33 mouse cellular contexts compared by ENCODE assay signal in the genomic region with DNA sequence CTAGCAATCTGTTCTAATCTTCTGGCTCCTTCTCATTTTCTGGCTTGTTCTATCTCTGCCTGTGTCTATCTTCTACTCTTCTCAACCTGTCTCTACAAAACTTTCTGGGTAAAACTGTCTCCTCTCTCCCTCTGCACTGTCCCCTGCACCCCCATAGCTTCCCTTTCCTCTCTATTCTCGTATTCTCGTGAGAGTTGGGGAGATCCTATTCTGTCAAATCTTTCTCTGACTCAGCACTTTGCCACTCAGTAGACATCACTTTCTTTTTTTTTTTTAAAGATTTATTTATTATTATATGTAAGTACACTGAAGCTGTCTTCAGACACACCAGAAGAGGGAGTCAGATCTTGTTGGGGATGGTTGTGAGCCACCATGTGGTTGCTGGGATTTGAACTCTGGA. TPM values are rescaled to one million over a fixed set of nuclear protein-coding genes. Genes with fewer than 3 reads are reported as not detected.
"Had no signal": no experiment of that assay in that cellular context is flagged by ENCODE, and none has a peak within 500 bp of the region (broad histone marks: within the 10 kb centered on the region; RNA-seq: fewer than 3 reads in every experiment).

No protein-coding gene starts in this region.

RNA-seq across cellular contexts. Expression of a gene that starts 24.1 kb away (rescaled TPM):
- total RNA-seq: hematopoietic stem cell, adult 5-6 weeks had no signal

RNA-seq across cellular contexts. Expression of a gene that starts 45.3 kb away (rescaled TPM):
- total RNA-seq: heart, postnatal 10 days; heart, postnatal 14 days; heart, postnatal 25 days; heart, postnatal 36 days; heart, postnatal 4 days; hematopoietic stem cell, adult 5-6 weeks; hindbrain, postnatal 0 days; layer of hippocampus, adult 2 months; layer of hippocampus, adult 8-10 months; layer of hippocampus, postnatal 10 days; layer of hippocampus, postnatal 25 days had no signal
- polyA plus RNA-seq: heart, embryonic 10.5 days; heart, embryonic 11.5 days; heart, embryonic 12.5 days; heart, embryonic 13.5 days; heart, embryonic 14.5 days; heart, embryonic 15.5 days; heart, embryonic 16.5 days; heart, postnatal 0 days; hindbrain, embryonic 10.5 days; hindbrain, embryonic 12.5 days; hindbrain, embryonic 14.5 days; hindbrain, embryonic 15.5 days; inflammation-experienced regulatory T-cells, adult 6 months; intestine, embryonic 14.5 days; intestine, embryonic 15.5 days; intestine, embryonic 16.5 days; intestine, postnatal 0 days; kidney, adult 2 months; kidney, embryonic 14.5 days; kidney, embryonic 15.5 days; kidney, embryonic 16.5 days; kidney, postnatal 0 days had no signal
